8 mouse cellular contexts compared by ENCODE assay signal in the genomic region with DNA sequence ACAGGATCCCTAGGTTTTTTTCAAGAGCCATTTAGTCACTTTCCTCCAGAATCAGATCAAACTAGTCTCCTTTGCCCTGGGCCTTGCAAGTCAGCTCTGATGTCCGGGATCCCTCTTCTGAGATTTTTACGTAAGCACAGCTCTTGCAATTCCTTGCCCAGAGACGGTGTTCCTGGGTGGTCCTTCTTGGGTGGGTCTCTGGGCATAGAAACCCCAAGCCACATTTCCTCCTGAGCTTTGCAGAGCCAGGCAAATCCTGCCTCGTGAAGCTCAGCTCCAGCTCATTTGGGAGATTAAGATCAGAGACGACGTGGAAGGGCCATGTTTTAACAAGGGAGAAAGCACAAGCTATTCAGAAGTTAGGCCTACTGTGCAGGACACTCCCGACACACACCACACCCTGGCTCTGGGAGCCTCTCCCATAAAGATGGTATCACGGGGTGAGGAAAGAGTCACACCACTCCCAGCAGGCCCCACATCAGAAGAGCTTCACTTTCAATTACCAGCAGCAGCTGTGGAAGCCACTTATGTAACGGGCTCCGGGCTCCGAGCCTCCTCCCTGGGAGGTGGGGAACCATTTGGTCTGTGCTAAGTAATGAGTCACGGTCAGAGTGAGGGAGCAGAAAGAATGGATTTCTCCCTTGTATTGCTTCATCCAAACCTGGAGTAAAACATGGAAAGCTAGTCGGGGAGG.
DNase-seq lines count a peak whose midpoint lies in the region; ATAC-seq and TF ChIP-seq lines count a peak whose summit lies in the region.

No protein-coding gene starts in this region.

- H3K4me3 ChIP-seq in intestine, postnatal 0 days (ENCODE audit: low read depth, low read length) = no peak overlapping the region
- H3K4me3 ChIP-seq in limb, embryonic 11.5 days (ENCODE audit: low read depth, low read length) = no peak overlapping the region
- H3K4me3 ChIP-seq in neural tube, embryonic 12.5 days = no peak overlapping the region

- H3K27me3 ChIP-seq in intestine, postnatal 0 days (replicated peaks; ENCODE audit: control insufficient read depth, insufficient read depth, low read length) = no peaks in the 10 kb centered on the region
- no peaks in the 10 kb centered on the region for H3K27me3 ChIP-seq in limb, embryonic 11.5 days (ENCODE audit: control insufficient read depth, insufficient read depth, low read length)
- H3K27me3 ChIP-seq in neural tube, embryonic 12.5 days (replicated peaks) = no peaks in the 10 kb centered on the region

- H3K4me2 ChIP-seq in intestine, postnatal 0 days (replicated peaks; ENCODE audit: low read depth) = no peak overlapping the region
- no peak overlapping the region for H3K4me2 ChIP-seq in limb, embryonic 11.5 days (ENCODE audit: low read depth, severe bottlenecking)
- H3K4me2 ChIP-seq in neural tube, embryonic 12.5 days (replicated peaks) = no peak overlapping the region

- 25% methylated on average over 13 of the region's 13 CpGs for WGBS in intestine, postnatal 0 days
- WGBS in limb, embryonic 11.5 days = 8% methylated on average over 13 of the region's 13 CpGs
- WGBS in neural tube, embryonic 12.5 days = 35% methylated on average over 13 of the region's 13 CpGs

- peak; percentile 48 for DNase-seq in adrenal gland, postnatal 25 days
- peak; percentile 52 for DNase-seq in embryo, embryonic 10 days (ENCODE audit: low spot score)
- peak; percentile 99 for DNase-seq in heart, adult 11 months
- peak; percentile 63 for DNase-seq in limb, embryonic 11.5 days (ENCODE audit: low spot score)
- peak; percentile 74 to 75 for DNase-seq in urinary bladder, postnatal 4 days (ENCODE audit: low spot score in 2 of 2)
- DNase-seq in thymus, postnatal 14 days = no peak

- H3K36me3 ChIP-seq in intestine, postnatal 0 days (ENCODE audit: control insufficient read depth, insufficient read depth) = no peaks in the 10 kb centered on the region
- H3K36me3 ChIP-seq in limb, embryonic 11.5 days (ENCODE audit: control insufficient read depth, insufficient read depth, low read length) = no peaks in the 10 kb centered on the region
- H3K36me3 ChIP-seq in neural tube, embryonic 12.5 days = no peaks in the 10 kb centered on the region

- H3K27ac ChIP-seq in intestine, postnatal 0 days (ENCODE audit: low read depth, low read length) = no peak overlapping the region
- H3K27ac ChIP-seq in limb, embryonic 11.5 days (replicated peaks; ENCODE audit: low read depth, low read length) = no peak overlapping the region
- H3K27ac ChIP-seq in neural tube, embryonic 12.5 days = no peak overlapping the region

- 0 out of 2 replicates have a peak, but pooled peaks cover 2% of the 10 kb centered on the region for H3K4me1 ChIP-seq in intestine, postnatal 0 days (replicated peaks; ENCODE audit: control insufficient read depth, insufficient read depth, low read length)
- peaks cover 6% of the 10 kb centered on the region for H3K4me1 ChIP-seq in limb, embryonic 11.5 days (ENCODE audit: control insufficient read depth, insufficient read depth, low read length)
- H3K4me1 ChIP-seq in neural tube, embryonic 12.5 days = peaks cover 7% of the 10 kb centered on the region; the same call in 1 of the 2 replicates

- H3K9me3 ChIP-seq in intestine, postnatal 0 days (ENCODE audit: control insufficient read depth) = no peaks in the 10 kb centered on the region
- no peaks in the 10 kb centered on the region for H3K9me3 ChIP-seq in limb, embryonic 11.5 days (ENCODE audit: control insufficient read depth, low read length)
- no peaks in the 10 kb centered on the region for H3K9me3 ChIP-seq in neural tube, embryonic 12.5 days

- peak; percentile 57 for ATAC-seq in intestine, postnatal 0 days
- ATAC-seq in limb, embryonic 11.5 days (ENCODE audit: insufficient number of reproducible peaks, low FRiP score, low TSS enrichment, low read depth) = peak; percentile 39; the same call in 1 of the 2 replicates
- ATAC-seq in neural tube, embryonic 12.5 days (ENCODE audit: low FRiP score, low read depth) = peak; percentile 48; the same call in 1 of the 2 replicates

- TF ChIP-seq CTCF in intestine, postnatal 0 days (IDR thresholded peaks at IDR 0.05; ENCODE audit: low read depth) = no peak

- H3K9ac ChIP-seq in intestine, postnatal 0 days (ENCODE audit: low read depth, low read length) = no peak overlapping the region
- H3K9ac ChIP-seq in limb, embryonic 11.5 days (ENCODE audit: low read length) = no peak overlapping the region
- H3K9ac ChIP-seq in neural tube, embryonic 12.5 days = no peak overlapping the region
